Mouse (Mus musculus) stomach, embryonic 16.5 days (tissue): ENCODE measurements at regions not wholly inside any gene's neighbourhood (a gene's known extent, or its start where the extent isn't known, plus 50 kb on each side); places are given as distances from the start of the nearest gene placed in this dataset.
A peak's percentile ranks its signal among the peaks of the same experiment; 100 is the strongest.

Experiments used
- ATAC-seq: fragments of 200-750 bp; cut with Nextera tagmentation; 2 replicates; pipeline ENCODE4 v1.8.0; 2017; ENCODE audit warnings: moderate number of reproducible peaks, moderate TSS enrichment; ENCODE audit not compliant: insufficient read depth, low FRiP score
- H3K27ac ChIP-seq: fragments of 300-500 bp; sonication (generic); 2 replicates; pipeline ENCODE4 v1.5.1; 2014; ENCODE audit warnings: low read length
- H3K27me3 ChIP-seq: fragments of 300-500 bp; sonication (generic); 2 replicates; pipeline ENCODE4 v1.6.1; 2014; ENCODE audit warnings: low read length, control low read depth, mixed read lengths; ENCODE audit not compliant: control insufficient read depth, insufficient read depth
- H3K36me3 ChIP-seq: fragments of 300-500 bp; sonication (generic); 2 replicates; pipeline ENCODE4 v1.6.1; 2014; ENCODE audit warnings: low read length; ENCODE audit not compliant: control insufficient read depth, insufficient read depth
- H3K4me1 ChIP-seq: fragments of 300-500 bp; sonication (generic); 2 replicates; pipeline ENCODE4 v1.6.1; 2014; ENCODE audit warnings: low read length, control low read depth, mixed read lengths; ENCODE audit not compliant: control insufficient read depth, insufficient read depth
- H3K4me2 ChIP-seq: fragments of 300-500 bp; sonication (generic); 2 replicates; pipeline ENCODE4 v1.6.1; 2014; ENCODE audit warnings: low read depth, low read length, mixed read lengths
- H3K4me3 ChIP-seq: fragments of 300-500 bp; sonication (generic); replicated peaks from 2 replicates; pipeline ENCODE4 v1.5.1; 2014; ENCODE audit warnings: mild to moderate bottlenecking, low read length
- H3K9ac ChIP-seq: fragments of 300-500 bp; sonication (generic); 2 replicates; pipeline ENCODE4 v1.6.1; 2014; ENCODE audit warnings: low read length
- H3K9me3 ChIP-seq: fragments of 300-500 bp; sonication (generic); replicated peaks from 2 replicates; pipeline ENCODE4 v1.6.1; 2016; ENCODE audit warnings: low read length, control low read depth; ENCODE audit not compliant: control insufficient read depth
- WGBS: fragments of 180-500 bp; shearing (Covaris S2); extraction: QIAGEN DNeasy Blood & Tissue Kit; methylation state at CpG from one replicate; pipeline ENCODE4 v1.1.7; 2014; 5-methylcytosine and 5-hydroxymethylcytosine counted together

GRCm38 (mm10) chr17:51642682-51643081, 190.4 kb downstream of the Satb1 start:
- no peak overlapping the region for H3K4me3 ChIP-seq
- H3K27me3 ChIP-seq, result no peaks in the 10 kb centered on the region
- H3K9me3 ChIP-seq, result no peaks in the 10 kb centered on the region
- no peak overlapping the region for H3K9ac ChIP-seq
- ATAC-seq, result no peak
- no peaks in the 10 kb centered on the region for H3K36me3 ChIP-seq
- H3K4me2 ChIP-seq, result no peak overlapping the region
- H3K4me1 ChIP-seq, result no peaks in the 10 kb centered on the region
- 45% methylated on average over 2 of the region's 2 CpGs for WGBS
- no peak overlapping the region for H3K27ac ChIP-seq

- no peak overlapping the region for H3K4me2 ChIP-seq
- no peaks in the 10 kb centered on the region for H3K4me1 ChIP-seq
- WGBS, result 87% methylated on average over 4 of the region's 4 CpGs
- ATAC-seq, result no peak
- no peak overlapping the region for H3K4me3 ChIP-seq
- H3K36me3 ChIP-seq, result no peaks in the 10 kb centered on the region
- H3K27ac ChIP-seq, result no peak overlapping the region
- no peak overlapping the region for H3K9ac ChIP-seq
- no peaks in the 10 kb centered on the region for H3K27me3 ChIP-seq
- no peaks in the 10 kb centered on the region for H3K9me3 ChIP-seq
Measured at GRCm38 (mm10) chr17:51635913-51636312, 197.2 kb downstream of the Satb1 start.

- no peak overlapping the region for H3K9ac ChIP-seq
- no peak overlapping the region for H3K4me3 ChIP-seq
- H3K36me3 ChIP-seq, result no peaks in the 10 kb centered on the region
- WGBS, result 25% methylated on average over 2 of the region's 2 CpGs
- no peak for ATAC-seq
- no peaks in the 10 kb centered on the region for H3K27me3 ChIP-seq
- no peak overlapping the region for H3K4me2 ChIP-seq
- H3K27ac ChIP-seq, result no peak overlapping the region
- H3K9me3 ChIP-seq, result no peaks in the 10 kb centered on the region
- H3K4me1 ChIP-seq, result no peaks in the 10 kb centered on the region
Measured at GRCm38 (mm10) chr17:51631574-51631973, 201.5 kb downstream of the Satb1 start.

- H3K27me3 ChIP-seq, result no peaks in the 10 kb centered on the region
- WGBS, result 44% methylated on average over 3 of the region's 3 CpGs
- no peak for ATAC-seq
- H3K4me2 ChIP-seq, result no peak overlapping the region
- no peaks in the 10 kb centered on the region for H3K4me1 ChIP-seq
- H3K4me3 ChIP-seq, result no peak overlapping the region
- no peak overlapping the region for H3K27ac ChIP-seq
- H3K9ac ChIP-seq, result no peak overlapping the region
- H3K9me3 ChIP-seq, result no peaks in the 10 kb centered on the region
- H3K36me3 ChIP-seq, result no peaks in the 10 kb centered on the region
Measured at GRCm38 (mm10) chr17:51620528-51620927, 212.6 kb downstream of the Satb1 start.

- Histone ChIP-seq H3K27ac (no peak overlapping the region), H3K36me3 (no peaks in the 10 kb centered on the region), H3K4me3 (no peak overlapping the region), H3K9ac (no peak overlapping the region), H3K4me2 (no peak overlapping the region), H3K9me3 (no peaks in the 10 kb centered on the region), H3K27me3 (no peaks in the 10 kb centered on the region), H3K4me1 (no peaks in the 10 kb centered on the region)
- WGBS, result 62% methylated on average over 1 of the region's 1 CpGs
- ATAC-seq, result no peak
Measured at GRCm38 (mm10) chr17:51585263-51585662, 247.8 kb downstream of the Satb1 start.

- no peak overlapping the region for H3K4me3 ChIP-seq
- 69% methylated on average over 19 of the region's 19 CpGs for WGBS
- H3K4me1 ChIP-seq, result no peaks in the 10 kb centered on the region
- no peak overlapping the region for H3K27ac ChIP-seq
- H3K4me2 ChIP-seq, result no peak overlapping the region
- H3K36me3 ChIP-seq, result no peaks in the 10 kb centered on the region
- H3K27me3 ChIP-seq, result no peaks in the 10 kb centered on the region
- no peaks in the 10 kb centered on the region for H3K9me3 ChIP-seq
- ATAC-seq, result no peak
- H3K9ac ChIP-seq, result no peak overlapping the region
Measured at GRCm38 (mm10) chr17:51583984-51584880, 248.9 kb downstream of the Satb1 start.

- no peak overlapping the region for H3K4me3 ChIP-seq
- H3K27ac ChIP-seq, result no peak overlapping the region
- no peaks in the 10 kb centered on the region for H3K36me3 ChIP-seq
- no peaks in the 10 kb centered on the region for H3K27me3 ChIP-seq
- 61% methylated on average over 15 of the region's 15 CpGs for WGBS
- H3K9me3 ChIP-seq, result no peaks in the 10 kb centered on the region
- H3K9ac ChIP-seq, result no peak overlapping the region
- peak; percentile 82 for ATAC-seq
- H3K4me1 ChIP-seq, result no peaks in the 10 kb centered on the region
- H3K4me2 ChIP-seq, result 0 out of 2 replicates have a peak overlapping the region, but pooled peaks have one; percentile 1
Measured at GRCm38 (mm10) chr17:51583277-51583676, 249.8 kb downstream of the Satb1 start.

GRCm38 (mm10) chr17:51555854-51556253, 277.2 kb downstream of the Satb1 start:
- WGBS, result 77% methylated on average over 3 of the region's 3 CpGs
- Histone ChIP-seq H3K4me2 (no peak overlapping the region), H3K36me3 (no peaks in the 10 kb centered on the region), H3K27ac (no peak overlapping the region), H3K4me3 (no peak overlapping the region), H3K27me3 (no peaks in the 10 kb centered on the region), H3K9ac (no peak overlapping the region), H3K4me1 (no peaks in the 10 kb centered on the region), H3K9me3 (no peaks in the 10 kb centered on the region)
- no peak for ATAC-seq

GRCm38 (mm10) chr17:51554446-51554845, 278.6 kb downstream of the Satb1 start:
- 70% methylated on average over 2 of the region's 2 CpGs for WGBS

More at GRCm38 (mm10) chr17:51554446-51554845, 278.6 kb downstream of the Satb1 start:
- H3K9me3 ChIP-seq, result no peaks in the 10 kb centered on the region
- ATAC-seq, result no peak
- no peak overlapping the region for H3K4me3 ChIP-seq
- no peak overlapping the region for H3K27ac ChIP-seq
- no peaks in the 10 kb centered on the region for H3K27me3 ChIP-seq
- H3K4me1 ChIP-seq, result no peaks in the 10 kb centered on the region
- no peak overlapping the region for H3K9ac ChIP-seq
- no peaks in the 10 kb centered on the region for H3K36me3 ChIP-seq
- no peak overlapping the region for H3K4me2 ChIP-seq
